Mouse (Mus musculus) lung, adult 10 weeks (tissue): ENCODE data around the gene Nup188. TPM values are rescaled to one million over a fixed set of nuclear protein-coding genes. Genes with fewer than 3 reads are reported as not detected.

ENCODE experiments used
- polyA plus RNA-seq: library from polyadenylated mRNA; stranded (reverse); fragments of 350-450 nt; fragmentation: Illumina TruSeq; extraction: RNeasy Lipid Tissue Mini Kit (QIAGEN cat#74804); gene quantifications from one replicate; pipeline ENCODE4 v1.2.3, GENCODE M21; 2014; ENCODE audit warnings: low read depth, low replicate concordance; ENCODE audit not compliant: insufficient read depth

Nup188 gene
- polyA plus RNA-seq, result 7.2 TPM

DNA sequence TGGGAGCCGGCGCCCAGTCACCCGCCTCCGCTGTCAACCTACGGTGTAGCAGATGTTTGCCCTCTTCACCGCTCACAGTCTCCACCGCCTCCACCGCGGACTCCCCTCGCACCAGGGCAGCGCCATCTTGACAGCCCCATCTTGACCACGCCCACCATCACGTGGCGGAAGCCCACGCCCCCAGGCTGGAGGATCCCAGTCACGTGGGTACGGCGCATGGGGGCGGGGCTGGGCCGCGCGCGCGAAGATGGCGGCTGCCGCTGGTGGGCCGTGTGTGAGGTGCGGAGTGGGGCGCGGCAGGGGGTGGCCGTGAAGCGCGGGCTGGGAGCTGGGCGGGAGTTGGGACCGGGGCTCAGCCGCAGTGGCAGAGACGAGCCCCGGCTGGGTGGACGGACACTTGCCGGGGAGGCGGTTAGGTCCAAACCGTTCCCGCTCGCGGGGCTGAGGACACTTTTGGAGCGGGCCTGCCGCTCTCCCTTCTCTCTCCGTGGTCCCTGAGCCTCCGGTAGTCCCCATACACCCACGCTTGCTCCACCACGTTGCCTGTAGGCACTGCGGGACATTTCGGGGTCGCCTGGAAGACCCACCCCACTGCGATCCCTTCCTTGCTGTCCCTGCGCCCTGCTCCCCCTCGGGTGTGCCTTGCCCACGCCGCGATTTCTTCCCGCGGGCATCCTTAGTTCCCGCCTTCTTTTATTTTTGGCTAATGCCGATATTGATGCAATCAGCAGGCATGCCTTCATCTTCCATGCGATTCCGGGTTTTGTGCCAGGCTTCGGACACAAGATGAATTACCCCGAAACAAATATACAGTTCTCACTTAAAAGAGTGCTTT is at the start of gene Nup188, which contains the start of gene Dolk:
Gene Nup188 (plus strand): TSS at position 206 of the 835 bp plus-strand sequence.
Gene Dolk (minus strand): TSS at position 143 of the 835 bp plus-strand sequence.

GRCm38 (mm10) chr2:30237199-30237880 is 48.9 kb upstream of the Nup188 start, which contains the start of gene Lrrc8a:
Gene Lrrc8a (plus strand): TSS chr2:30237715.

DNA sequence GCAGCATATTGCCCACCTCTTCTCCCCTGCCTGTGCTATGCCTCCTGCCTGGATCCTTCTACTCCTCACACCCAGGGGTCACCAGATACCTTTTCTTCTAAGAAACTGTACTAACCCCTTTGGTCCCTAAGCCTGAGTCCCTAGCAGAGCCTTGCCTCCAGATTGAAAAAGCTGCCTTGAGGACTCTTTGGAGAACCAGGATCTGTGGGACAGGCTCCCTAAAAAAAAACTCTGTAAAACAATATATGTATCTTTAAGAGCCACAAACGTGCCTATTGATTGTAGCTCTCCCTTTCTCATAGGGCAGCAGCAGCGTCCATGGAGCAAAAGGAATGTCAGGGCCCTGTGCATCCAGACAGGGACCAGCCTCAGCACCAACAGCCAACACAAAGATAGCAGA is 45.9 kb upstream of the Nup188 start, which contains the start of gene Gm28035:
Gene Gm28035 (plus strand): TSS at position 301 of the 400 bp plus-strand sequence.

DNA sequence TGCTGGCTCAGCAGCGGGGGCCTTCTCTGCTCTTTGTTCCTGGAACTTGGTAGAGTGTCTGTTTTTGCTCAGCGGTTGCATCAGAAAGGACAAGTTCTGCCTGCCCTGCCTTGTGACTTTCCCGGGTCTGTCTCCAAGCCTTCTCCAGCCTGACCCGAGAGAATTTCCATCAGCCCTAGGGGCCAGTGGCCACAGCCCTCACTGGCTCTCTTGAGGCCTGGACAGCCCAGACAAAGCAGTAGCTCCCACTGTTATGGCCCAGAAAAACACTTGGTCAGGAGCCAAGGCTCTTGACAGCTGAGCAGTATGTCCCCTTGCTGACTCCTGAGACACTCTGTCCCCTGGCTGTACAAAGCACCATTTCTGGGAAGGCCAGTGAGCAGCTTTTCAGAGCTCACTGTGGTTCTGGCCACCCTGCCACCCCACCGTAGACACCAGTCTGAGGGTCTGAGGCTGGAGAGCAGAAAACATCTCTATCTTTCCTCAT is 20.4 kb upstream of the Nup188 start, which contains the start of gene Phyhd1:
Gene Phyhd1 (plus strand): TSS at position 437 of the 487 bp plus-strand sequence.

DNA sequence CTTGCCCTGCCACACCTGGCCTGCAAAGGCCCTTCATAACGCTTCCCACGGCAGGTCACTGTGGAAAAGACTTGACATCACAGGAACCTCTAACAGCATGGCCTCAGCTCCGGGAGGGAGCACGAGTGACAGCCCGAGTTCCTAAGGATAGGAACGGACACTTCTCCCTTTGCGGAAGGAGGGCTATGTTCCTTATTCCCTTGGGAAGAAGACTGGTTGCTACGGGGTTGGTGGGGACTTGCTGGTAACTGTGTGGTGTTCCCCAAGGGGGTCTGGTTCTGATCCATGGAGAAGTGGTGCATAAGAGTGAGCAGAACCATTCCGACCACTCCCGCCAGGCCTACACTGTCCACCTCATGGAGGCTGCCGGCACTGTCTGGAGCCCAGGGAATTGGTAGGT is 5.5 kb upstream of the Nup188 start, which contains the start of gene Gm28038:
Gene Gm28038 (plus strand): TSS at position 301 of the 400 bp plus-strand sequence.

DNA sequence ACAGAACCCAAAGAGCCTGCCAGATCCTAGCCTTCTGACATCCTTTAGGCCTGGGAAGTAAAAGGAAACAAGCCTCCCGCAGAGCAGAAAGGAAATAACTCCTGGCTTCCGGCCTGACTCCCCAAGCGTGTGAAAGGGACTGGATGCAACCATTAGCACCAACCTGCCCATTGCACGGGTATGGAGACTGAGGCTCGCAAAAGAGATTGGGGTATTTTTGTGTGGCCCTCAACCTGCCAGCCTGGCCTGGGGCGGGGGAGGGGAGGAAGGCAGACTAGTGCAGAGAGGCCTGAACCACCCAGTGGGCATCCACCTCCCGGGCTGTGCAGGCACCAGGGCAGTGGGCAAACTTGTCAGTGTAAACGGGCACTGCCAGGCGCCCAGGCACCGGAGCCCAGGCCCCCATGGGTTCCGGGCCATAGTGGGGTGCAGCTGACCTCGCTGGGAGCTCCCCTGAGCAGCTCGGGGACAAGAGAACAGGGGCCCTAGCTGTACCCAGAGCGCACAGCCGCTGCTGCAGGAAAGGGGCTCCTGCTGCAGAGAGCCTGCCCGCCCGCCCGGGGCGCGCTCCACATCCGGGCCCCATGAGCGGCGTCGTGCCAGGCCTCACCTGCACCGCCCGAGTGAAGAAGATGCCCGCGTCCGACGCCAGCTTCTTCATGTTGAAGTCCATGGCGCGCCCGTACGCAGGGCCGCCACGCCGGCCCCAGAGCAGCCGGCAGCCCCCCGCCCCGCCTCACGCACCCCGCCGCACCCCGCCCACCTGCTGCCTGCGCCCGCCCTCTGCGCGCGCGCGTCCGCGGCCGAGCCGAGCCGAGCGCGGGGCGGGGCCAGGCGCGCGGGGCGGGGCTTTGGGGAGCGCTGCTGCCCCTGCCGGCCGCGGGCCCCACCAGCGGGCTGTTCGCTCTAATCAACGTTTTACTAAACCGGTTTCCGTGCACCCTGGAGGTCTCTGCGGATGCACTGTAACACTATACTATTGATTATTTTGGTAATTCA is 72.6 kb downstream of the Nup188 start, which contains the start of gene Sh3glb2:
Gene Sh3glb2 (minus strand): TSS at position 805 of the 999 bp plus-strand sequence.

DNA sequence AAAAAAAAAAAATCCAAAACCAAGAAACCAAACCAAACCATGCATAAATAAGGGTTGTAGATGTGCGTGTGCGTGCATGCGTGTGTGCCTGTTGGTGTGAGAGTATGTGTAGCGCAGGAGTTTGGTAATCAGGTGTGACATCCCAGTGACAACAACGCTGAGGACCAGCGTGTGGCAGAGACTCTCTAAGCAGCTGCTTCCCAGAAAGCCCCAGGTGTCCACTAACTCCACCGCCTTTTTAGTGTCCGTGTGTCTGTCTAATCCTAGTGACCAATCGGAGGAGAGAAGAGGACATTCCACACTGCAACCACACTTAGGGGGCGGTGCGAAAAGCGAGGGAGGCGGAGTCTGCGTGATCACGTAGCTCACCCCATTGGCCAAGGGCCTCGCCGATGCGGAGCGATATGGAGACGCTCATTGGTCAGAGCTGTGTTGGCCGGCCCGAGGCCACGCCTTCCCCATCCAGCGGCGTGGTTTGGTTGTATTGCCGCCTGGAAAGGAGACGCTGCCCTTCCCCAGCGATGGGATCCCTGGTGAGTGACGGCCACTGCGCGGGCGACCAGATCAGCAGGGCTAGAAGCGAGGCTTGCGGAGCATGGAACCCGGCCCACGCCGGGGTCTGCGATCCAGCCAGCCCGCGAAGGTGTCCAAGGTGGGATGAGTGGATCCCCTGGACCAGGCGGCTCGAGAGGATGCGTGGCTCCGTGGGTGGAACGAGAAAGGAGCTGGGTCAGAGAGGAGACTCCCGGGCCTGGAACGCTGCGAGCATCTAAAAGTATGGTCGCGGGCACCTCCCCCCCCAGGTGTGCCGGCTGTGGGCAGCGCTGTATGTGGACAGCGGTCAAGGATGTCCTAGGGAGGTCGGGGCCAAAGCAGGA is 77.8 kb downstream of the Nup188 start, which contains the start of gene Miga2:
Gene Miga2 (plus strand): TSS at position 461 of the 878 bp plus-strand sequence.

GRCm38 (mm10) chr2:30392114-30392576 is 105.9 kb downstream of the Nup188 start, which contains the start of gene Dolpp1:
Gene Dolpp1 (plus strand): TSS chr2:30392254.

Other genes with a start within 250 kb of the Nup188 start
- 15.4 TPM for gene Wdr34, start 237.5 kb upstream of the Nup188 start, polyA plus RNA-seq
- 96.8 TPM for gene Set, start 229.0 kb upstream of the Nup188 start, polyA plus RNA-seq
- 8.9 TPM for gene Pkn3, start 208.7 kb upstream of the Nup188 start, polyA plus RNA-seq
- 15.1 TPM for gene Zdhhc12, start 192.7 kb upstream of the Nup188 start, polyA plus RNA-seq
- gene Zer1, start 161.8 kb upstream of the Nup188 start, polyA plus RNA-seq, result 9.9 TPM
- gene Tbc1d13, start 152.7 kb upstream of the Nup188 start, polyA plus RNA-seq, result 19.2 TPM
- gene Endog, start 114.9 kb upstream of the Nup188 start, polyA plus RNA-seq, result 20.2 TPM
- gene Spout1, start 107.9 kb upstream of the Nup188 start, polyA plus RNA-seq, result 13.8 TPM
- 11.1 TPM for gene Kyat1, start 80.5 kb upstream of the Nup188 start, polyA plus RNA-seq
- gene Lrrc8a, start 48.7 kb upstream of the Nup188 start, polyA plus RNA-seq, result 16.7 TPM
- gene Gm28035, start 45.8 kb upstream of the Nup188 start, polyA plus RNA-seq, result 0.40 TPM
- gene Phyhd1, start 20.2 kb upstream of the Nup188 start, polyA plus RNA-seq, result 16.4 TPM
- gene Gm28038, start 5.4 kb upstream of the Nup188 start, polyA plus RNA-seq, result not detected
- 11.8 TPM for gene Dolk, start 63 bp upstream of the Nup188 start, polyA plus RNA-seq
- gene Sh3glb2, start 72.9 kb downstream of the Nup188 start, polyA plus RNA-seq, result 41.3 TPM
- 11.2 TPM for gene Miga2, start 77.8 kb downstream of the Nup188 start, polyA plus RNA-seq
- gene Dolpp1, start 105.9 kb downstream of the Nup188 start, polyA plus RNA-seq, result 10.8 TPM
- gene Crat, start 129.4 kb downstream of the Nup188 start, polyA plus RNA-seq, result 23.8 TPM
- gene Ptpa, start 129.6 kb downstream of the Nup188 start, polyA plus RNA-seq, result 94.8 TPM
- gene Ier5l, start 187.8 kb downstream of the Nup188 start, polyA plus RNA-seq, result 3.5 TPM